Mouse (Mus musculus) brain, embryonic 18.5 days (tissue): Measurements from ENCODE around the gene Gja1.

Source experiments
- DNase-seq: peaks from one replicate; pipeline ENCODE4 v3.0.0-alpha.2; 2012; ENCODE audit warnings: low read depth, low spot score

The Gja1 gene

GRCm38 (mm10) chr10:56415894-56416570 lies 38.9 kb downstream of the Gja1 start:
- DNase-seq, result no peak

GRCm38 (mm10) chr10:56422518-56422917 lies 45.4 kb downstream of the Gja1 start:
- DNase-seq, result no peak

GRCm38 (mm10) chr10:56425016-56425798 lies 48.1 kb downstream of the Gja1 start:
- no peak for DNase-seq

- DNase-seq, result no peak
Measured at GRCm38 (mm10) chr10:56426369-56426768, 49.2 kb downstream of the Gja1 start.

- DNase-seq, result no peak
Measured at GRCm38 (mm10) chr10:56427382-56427781, 50.3 kb downstream of the Gja1 start.

- DNase-seq, result no peak
Measured at GRCm38 (mm10) chr10:56427827-56428226, 50.7 kb downstream of the Gja1 start.

- DNase-seq, result no peak
Measured at GRCm38 (mm10) chr10:56429011-56429410, 51.9 kb downstream of the Gja1 start.

- DNase-seq, result peak; percentile 3
Measured at GRCm38 (mm10) chr10:56431600-56432389, 54.7 kb downstream of the Gja1 start.

- no peak for DNase-seq
Measured at GRCm38 (mm10) chr10:56432390-56432709, 55.2 kb downstream of the Gja1 start.

GRCm38 (mm10) chr10:56437290-56437689 lies 60.2 kb downstream of the Gja1 start:
- DNase-seq, result no peak

GRCm38 (mm10) chr10:56439638-56440037 lies 62.5 kb downstream of the Gja1 start:
- no peak for DNase-seq

GRCm38 (mm10) chr10:56444457-56444856 lies 67.3 kb downstream of the Gja1 start:
- DNase-seq, result no peak

GRCm38 (mm10) chr10:56449030-56449429 lies 71.9 kb downstream of the Gja1 start:
- no peak for DNase-seq
